Mouse (Mus musculus) thymus, postnatal 4 days (tissue): ENCODE results near the gene C6.

Experiments used
- DNase-seq: peaks from one replicate; pipeline ENCODE4 v3.0.0; 2021

The C6 gene

DNA sequence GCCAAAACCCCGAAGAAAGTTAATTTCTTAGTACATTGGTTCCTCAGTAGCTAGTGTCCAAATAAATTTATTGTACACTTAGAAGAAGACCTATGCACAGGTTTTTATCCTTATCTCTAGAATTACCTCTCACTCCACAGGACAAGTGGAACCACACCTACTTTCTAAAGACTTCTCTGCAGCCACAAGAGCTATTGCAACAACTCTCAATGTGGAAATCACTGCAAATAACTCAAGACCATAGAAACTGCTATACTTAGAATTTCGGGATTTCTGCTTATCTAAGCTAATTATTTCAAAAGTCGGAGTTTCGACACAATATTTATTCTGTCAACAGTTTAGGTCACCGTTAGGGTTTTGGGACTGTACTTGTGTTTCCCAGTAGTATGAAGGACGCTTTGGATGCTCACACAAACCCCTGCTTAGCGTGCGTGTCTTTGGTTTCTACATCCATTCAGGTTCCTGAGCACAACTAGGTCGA is at the start of gene C6:
Gene C6 (plus strand): TSS at position 346 of the 481 bp plus-strand sequence.
- no peak for DNase-seq

DNA sequence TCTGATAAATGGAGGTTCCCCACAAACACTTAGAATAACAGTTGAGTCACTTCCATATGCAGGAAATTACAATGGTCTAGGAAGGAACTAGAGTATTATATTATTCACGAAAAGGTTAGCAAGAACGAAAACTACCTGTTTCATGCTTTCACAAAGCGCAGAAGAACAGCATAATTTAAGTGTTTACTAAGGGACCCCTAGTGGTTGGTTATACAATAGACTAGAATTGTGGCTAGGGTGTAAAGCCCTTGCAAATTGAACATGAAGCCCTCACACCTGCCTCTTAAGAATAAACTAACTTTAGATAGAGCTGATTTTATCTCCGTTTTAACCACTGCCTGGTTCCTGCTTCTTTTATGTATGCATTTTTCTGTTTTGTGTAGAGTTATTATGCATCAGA is 29.4 kb upstream of the C6 start:
- DNase-seq = no peak

DNA sequence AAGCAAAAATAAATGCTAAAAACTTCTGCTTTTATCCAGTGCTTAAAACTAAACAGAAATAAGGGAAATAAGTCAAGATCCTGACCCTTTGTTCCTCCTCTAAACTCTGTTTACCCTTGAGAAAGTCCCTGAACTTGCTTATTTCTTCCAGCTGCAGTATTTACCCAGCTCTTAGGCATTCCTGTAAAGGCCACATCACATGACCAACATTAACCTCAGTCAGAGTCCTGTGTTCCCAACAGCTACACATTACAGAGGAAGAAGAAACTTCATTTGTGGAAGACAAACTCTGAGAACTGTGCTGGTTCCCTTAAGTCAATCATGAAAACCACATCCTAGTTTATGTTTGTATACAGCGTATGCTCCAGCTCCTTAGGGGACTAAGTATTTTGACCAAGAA is 7.2 kb downstream of the C6 start:
- no peak for DNase-seq

DNA sequence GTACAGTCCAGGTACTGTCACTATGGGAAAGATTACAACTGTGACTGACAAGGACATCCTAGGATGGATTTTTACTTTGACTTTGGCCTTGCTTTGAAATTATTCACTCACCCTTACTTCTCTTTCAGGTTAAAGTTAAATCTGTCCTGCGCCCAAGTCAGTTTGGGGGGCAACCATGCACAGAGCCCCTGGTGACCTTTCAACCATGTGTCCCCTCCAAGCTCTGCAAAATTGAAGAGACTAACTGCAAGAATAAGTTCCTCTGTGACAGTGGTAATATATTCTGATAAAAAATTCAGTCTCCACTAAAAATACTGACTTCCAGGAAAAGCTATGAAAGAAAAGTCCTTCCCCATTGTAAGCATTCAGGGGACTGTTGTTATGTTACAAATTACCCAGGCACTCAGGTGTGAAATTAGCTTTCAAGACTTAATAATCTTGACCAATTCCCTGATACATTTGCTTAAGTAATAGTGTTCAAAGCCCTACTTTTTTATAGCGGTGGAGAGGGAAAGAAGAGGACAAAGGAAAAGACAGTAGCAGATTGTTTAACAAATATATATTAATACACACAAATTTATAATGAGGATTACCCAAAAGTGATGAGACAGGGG is 8.1 kb downstream of the C6 start:
- no peak for DNase-seq

DNA sequence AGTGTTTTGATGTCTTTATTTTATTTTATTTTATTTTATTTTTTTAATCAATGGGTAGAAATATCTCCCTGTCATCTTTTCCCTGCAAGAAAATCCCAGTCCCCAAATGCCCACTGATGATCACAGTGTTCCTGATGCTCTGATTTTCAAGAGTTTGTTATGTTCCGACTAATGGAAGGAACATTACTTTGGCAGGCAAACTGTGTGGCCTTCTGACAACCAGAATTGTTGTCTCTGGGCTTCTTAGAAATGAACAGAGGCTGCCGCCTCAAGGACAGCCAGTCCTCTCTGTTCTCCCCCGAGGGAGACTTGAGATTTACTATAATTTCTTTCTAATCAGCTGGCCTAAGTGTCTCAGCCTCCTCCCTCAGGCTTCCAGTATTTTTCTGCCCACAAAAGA is 20.7 kb downstream of the C6 start:
- DNase-seq = no peak

DNA sequence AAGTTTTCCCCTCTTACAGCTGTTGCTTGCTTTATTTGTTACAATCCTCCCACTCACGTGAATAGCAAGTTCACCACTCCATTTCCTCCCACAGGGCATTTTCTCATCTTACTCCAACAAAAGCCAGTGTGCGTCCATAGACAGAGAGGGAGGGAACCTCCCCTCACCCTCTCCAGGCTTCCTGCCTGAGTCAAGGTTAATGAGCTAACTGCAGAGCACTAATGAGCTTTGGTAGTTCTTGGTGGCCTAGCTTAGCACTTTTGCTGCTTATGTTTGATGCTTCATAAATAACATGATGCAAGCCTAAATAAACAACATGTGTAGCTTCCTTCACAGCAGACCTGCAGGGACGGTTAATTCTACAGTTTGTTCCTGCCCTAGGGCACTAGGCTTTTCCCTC is 63.4 kb downstream of the C6 start:
- no peak for DNase-seq

DNA sequence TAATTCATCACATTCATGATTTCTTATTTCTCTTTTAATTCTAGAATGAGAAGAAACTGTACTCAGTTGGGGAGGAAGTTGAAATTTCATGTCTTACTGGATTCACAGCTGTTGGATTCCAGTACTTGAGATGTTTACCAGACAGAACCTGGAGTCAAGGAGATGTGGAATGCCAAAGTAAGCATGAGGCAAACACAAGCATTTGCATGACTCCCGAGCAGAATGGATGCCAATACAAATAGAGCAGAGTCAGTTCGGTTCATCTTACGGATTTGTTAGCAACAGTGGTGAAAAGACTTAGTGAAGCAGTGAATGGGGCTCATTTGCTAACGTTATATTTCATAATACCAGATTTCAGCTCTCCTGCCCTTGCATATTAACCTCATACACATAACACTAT is 69.9 kb downstream of the C6 start:
- no peak for DNase-seq

DNA sequence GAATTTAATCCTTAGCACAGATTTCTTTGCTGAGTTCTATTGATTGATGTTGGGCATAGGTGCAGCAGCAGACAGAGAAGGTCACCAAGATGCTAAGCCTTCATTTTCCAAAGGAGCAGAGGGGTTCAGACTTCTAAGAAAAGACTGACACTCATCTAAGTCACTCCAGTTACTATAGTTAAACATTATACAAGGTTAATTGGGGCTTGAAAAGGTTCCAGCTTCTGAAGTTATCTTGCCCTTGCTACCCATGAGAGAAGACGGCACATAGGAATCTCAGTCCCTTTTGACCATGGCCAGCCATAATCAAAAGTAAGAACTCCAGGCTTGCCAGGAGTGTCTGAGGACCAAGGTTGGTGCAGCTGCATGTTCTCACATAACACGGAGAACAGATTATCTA is 77.3 kb downstream of the C6 start:
- DNase-seq = no peak

DNA sequence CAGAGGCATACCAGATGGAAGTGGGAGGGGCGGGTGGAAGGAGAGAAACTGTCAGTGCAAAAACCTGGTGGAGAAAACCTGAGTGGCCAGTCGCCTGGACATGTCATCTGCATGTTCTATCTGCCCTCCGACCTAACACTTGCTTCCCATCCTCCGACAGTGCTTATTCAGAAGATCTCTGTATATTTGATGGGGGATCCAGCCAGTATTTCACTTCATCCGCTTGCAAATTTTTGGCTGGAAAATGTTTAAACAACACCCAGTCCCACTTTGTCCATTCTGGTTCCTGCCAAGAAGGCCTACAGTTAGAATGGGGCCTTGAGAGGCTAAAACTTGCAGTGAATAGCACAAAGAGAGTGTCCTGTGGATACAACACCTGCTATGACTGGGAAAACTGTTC is 81.2 kb downstream of the C6 start:
- DNase-seq = no peak

DNA sequence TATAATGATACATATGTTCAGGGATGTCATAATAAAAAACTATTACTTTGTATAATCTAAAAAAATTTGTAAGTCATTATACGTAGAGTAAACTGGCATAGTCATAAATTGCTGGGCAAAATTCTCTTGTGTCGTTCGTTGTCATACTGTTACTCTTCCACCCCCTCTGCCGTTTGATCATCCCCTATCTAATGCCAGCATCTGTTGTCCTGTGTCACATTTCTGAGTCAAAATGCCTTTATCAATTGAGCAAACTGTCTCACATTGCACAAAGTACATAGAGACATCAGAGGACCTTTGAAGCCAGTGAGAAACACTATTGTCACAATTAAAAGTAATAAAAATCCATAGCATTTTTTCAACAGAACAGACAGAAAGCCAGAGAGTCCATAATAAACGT is 88.0 kb downstream of the C6 start:
- DNase-seq = no peak

DNA sequence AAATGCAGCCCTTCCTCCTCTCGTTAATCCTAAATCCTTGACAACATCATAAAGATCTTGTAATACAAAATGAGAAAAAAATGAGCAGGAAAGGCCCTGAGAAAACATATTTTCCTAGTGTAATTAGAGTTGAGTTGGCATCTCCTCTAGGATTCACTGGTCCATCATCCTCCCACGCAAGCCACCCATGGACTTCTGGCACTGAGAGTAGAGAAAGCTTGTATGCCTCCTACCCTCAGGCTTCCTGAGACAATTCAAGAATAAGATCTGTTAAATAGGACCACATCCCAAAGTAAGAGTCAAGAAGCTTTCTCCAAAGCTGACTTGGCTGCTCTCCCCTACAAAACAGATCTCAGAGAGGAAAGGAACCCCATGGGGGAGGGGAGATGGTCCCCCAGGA is 88.7 kb downstream of the C6 start:
- DNase-seq = no peak

DNA sequence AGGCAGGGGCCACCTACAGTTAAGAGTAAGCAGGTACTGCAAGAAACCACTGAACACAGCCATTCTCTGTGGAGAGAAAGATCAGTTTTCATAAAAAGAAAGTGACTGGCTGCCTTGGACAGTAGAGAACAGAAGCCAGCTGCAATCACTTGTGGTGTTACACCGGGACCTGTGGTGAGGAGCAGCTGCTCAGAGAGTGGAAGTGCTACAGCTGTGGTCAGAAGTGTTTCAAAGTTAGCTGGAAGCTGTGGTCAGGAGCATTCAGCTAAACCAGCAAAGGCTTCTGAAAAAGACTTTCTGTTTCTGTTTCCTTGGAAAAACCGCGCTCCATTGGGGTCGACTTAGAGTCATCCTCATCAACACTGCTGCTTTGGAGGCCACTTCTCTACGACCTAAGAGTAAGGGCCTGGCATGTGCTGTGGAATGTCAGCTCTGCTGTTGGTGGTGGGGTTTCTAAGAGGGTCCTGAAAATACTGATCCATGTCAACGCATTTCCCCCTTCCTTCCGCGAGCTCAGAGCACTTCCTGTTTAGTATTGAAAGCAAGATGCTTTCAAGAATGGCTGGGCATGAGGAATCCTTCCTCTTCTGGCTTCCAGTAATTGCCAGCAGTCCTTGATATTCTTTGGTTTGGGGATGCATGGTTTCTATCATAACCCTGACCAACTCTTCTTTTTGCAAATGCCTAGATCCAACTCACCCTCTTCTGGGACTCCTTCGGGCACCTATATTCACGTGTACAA is 89.9 kb downstream of the C6 start:
- peak; percentile 18 for DNase-seq

DNA sequence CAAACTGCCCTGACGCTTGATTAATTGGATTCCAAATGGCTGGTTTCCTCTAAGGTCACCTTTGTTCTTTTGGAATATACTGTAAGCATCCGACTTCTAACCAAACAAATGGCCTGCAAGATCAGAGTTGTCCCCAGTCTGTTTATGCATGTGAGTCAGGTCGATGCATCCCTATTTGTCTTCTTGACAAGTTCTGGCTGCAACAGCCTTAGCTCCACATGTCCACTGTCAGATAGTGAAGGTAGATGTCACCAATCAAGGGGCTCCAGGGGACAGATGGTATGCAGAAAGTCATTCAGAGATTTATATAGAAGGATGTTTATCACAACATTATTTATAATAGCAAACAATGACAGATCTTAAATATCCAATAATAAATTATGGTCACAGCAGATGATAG is 91.5 kb downstream of the C6 start:
- no peak for DNase-seq

DNA sequence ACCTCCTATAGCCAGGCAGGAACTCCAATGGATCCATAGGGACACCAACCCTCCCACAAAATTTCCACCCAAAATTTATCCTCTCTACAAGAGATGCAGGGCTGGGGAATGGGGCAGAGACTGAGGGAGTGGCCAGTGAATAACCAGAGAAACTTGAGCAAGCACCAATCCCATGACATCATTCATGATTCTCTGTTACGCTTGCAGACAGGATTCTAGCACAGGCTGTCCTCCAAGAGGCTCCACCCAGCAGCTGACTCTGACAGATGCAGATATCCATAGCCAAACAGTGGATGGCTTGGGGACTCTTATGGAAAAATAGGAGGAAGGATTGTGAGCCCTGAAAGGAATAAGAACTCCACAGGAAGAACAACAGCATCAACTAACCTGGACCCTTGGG is 94.2 kb downstream of the C6 start:
- no peak for DNase-seq

DNA sequence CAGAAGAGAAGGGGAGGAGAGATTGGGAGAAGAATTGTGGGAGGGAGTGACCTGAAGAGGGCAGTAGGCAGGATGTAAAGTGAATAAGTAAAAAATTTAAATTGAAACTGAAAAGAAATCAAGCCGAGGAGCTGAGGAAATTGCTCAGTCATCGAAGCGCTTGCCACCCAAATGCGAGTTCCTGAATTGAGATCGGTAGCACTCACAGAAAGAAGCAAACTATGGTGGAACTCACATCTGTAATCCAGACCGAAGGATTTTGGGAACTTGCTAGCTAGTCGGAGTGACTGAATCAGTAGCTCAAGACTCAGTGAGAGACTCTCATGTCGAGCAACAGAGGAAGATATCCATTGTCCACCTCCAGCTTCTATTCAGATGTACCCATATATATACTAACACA is 94.8 kb downstream of the C6 start:
- DNase-seq = no peak

DNA sequence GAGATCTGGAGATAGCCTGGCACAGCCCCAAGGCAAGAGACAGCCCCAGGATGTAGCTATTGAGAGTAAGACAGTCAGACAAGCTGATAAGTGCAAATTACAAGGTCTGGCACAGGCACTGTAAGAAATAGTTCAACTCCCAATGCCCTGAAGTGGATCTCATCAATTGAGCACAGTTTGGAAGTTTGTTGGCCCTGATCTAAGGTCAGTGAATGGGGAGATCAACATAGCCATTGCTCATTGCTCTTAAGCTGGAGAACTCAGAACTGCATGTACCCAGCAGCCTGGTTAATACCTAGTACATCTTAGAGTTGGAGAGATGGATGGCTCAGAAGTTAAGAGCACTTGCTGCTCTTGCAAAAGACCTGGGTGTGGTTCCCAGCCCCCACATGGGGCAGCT is 100.8 kb downstream of the C6 start:
- no peak for DNase-seq

DNA sequence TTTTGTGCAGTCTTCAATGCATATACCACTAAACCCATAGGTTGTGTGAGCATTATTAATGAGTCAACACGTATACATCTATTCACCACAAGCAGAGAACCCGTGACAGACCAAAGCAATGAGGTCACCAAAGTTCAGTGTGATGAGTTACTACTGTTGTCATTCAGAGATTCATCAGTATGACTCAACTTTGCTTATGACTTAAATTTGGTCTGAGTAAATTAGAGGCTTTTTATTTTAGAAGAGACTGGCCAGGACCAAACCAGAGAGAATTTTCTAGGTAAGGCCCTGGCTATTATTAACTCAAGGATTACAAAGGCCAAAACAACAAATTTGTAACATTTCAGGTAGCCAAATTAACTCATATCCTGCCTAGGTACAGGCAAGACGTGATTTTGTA is 109.4 kb downstream of the C6 start:
- no peak for DNase-seq

DNA sequence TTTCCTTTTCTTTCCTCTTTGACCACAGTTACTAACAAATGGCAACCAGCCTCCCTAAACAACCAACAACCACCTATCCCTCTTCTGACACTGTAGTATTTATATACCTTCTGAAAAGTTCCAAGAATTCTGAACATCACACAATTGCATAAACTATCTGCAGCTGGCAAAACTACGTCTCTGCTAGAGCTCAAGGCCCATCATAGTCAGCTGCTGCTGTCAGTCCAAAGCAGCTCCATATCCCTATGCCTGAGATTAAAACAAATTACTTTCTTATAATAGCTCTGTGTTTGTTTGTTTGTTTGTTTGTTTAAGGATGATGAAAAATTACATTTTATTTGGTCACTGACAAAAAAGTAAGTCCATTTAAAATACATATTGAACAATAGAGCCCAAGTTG is 123.0 kb downstream of the C6 start:
- DNase-seq = no peak
